Mouse (Mus musculus) bone marrow macrophage, adult 2 months (primary cell): ENCODE results near the gene Esm1.

Source experiments
- CTCF ChIP-seq: IDR thresholded peaks from 2 replicates; pipeline ENCODE4 v1.5.1; 2012; ENCODE audit warnings: low read depth, mild to moderate bottlenecking, low read length, moderate library complexity
- POLR2A ChIP-seq: IDR thresholded peaks from 2 replicates; pipeline ENCODE4 v1.6.1; 2012; ENCODE audit warnings: mild to moderate bottlenecking, low read depth, low read length, borderline replicate concordance

DNA sequence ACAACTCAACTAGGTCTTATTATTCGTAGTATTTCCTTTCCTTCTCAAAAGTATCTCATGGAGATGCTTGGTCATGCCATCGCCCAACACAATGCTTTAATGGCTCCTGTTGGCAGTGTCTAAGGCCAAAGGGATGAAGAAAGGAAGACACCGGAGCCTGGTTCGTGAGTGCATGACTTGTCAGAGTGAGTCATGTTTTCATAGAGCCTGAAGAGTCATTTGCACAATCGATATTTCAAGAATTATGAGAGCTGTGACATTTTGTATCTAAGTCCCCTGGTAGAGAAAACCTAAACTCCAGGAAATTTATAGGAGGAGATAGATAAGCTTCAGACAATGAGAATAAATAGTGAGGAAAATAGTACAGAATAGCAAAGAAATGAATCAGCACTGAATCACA is 49.8 kb downstream of the Esm1 start:
- TF ChIP-seq CTCF: no peak
- no peak for TF ChIP-seq POLR2A
